Mouse (Mus musculus) lung, postnatal 10 days (tissue): Measurements from ENCODE around the gene Sema3b.
A peak's percentile ranks its signal among the peaks of the same experiment; 100 is the strongest.

Source experiments
- DNase-seq: peaks from one replicate; pipeline ENCODE4 v3.0.0; 2021

Gene Sema3b

GRCm38 (mm10) chr9:107608741-107609432 is at the start of gene Sema3b:
Sema3b (minus strand) TSS chr9:107609229.
- peak; percentile 67 for DNase-seq

GRCm38 (mm10) chr9:107658096-107658495 is 49.1 kb upstream of the Sema3b start:
- no peak for DNase-seq

- DNase-seq, result no peak
Observed at GRCm38 (mm10) chr9:107657144-107657543, 48.1 kb upstream of the Sema3b start.

- no peak for DNase-seq
Observed at GRCm38 (mm10) chr9:107654585-107654984, 45.6 kb upstream of the Sema3b start.

DNA sequence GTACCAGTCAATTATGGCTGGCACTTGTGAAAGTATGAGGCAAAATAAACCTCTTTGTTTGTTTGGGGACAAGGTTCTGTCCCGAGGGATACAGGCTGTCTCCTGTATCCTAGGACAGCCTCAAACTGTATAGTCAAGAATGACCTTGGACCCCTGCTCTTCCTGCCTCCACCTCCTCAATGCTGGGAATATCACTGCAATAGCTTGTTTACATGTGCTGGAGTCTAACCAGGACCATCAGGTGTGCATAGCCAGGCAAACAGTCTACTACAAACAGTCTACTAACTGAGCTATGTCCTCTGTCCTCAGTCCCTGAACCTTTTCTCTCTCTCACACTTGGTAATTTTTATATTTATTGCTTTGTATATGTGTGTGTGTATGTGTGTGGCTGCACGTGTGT is 44.4 kb upstream of the Sema3b start:
- no peak for DNase-seq

- DNase-seq, result no peak
Observed at GRCm38 (mm10) chr9:107650708-107651481, 41.9 kb upstream of the Sema3b start.

- no peak for DNase-seq
Observed at GRCm38 (mm10) chr9:107650225-107650624, 41.2 kb upstream of the Sema3b start.

DNA sequence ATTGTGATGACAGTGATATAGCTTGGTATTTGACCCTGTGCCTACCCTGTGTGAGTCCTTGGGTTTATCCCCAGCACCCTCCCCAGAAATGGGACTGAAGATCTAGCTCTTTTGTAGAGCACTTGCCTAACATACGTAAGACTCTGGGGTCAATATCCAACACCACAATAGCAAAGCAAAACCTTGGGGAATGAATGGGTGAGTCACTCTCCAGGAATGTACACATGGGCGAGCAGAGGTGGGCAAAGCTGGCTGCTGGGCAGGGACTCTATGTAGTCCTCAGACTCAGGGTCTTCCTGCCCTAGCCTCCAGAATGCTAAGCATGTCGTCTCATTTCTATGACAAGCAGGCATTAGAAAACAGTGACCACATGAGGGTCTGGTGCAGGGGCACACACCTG is 39.7 kb upstream of the Sema3b start:
- DNase-seq, result no peak

DNA sequence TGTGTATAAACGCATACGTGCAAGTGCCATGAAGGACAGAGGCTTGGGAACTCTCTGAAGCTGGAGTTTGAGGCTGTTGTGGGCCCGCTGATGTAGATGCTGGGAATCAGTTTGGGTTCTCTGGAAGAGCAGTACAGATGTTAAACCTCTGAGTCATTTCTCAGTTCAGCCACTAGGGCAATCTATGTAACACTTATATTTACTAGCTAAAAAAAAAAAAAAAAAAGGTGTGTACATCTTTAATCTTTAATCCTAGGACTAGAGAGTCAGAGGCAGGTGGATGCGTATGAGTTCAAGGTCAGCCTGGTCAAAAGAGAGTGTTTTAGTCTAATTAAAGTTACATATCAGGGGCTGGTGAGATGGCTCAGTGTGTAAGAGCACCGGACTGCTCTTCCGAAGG is 37.9 kb upstream of the Sema3b start:
- DNase-seq, result no peak

DNA sequence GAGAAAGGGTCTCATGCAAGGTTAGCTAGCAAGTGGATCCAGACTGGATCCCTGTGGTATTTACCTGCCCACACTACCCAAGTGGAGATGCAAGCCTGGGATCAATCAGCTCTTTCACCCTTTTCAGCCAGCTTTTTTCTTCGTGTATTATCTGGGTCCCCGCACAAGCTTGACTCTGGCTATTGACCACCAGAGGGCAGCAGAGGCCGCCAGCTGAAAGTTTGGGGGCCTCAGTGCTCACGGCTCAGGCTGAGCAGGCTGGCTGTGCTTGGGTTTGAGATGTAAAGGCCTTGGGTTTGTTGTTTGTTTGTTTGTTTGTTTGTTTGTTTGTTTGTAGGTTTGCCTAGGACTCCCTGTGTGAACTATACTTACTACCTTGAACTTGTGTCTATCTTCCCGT is 36.5 kb upstream of the Sema3b start:
- peak; percentile 86 for DNase-seq

DNA sequence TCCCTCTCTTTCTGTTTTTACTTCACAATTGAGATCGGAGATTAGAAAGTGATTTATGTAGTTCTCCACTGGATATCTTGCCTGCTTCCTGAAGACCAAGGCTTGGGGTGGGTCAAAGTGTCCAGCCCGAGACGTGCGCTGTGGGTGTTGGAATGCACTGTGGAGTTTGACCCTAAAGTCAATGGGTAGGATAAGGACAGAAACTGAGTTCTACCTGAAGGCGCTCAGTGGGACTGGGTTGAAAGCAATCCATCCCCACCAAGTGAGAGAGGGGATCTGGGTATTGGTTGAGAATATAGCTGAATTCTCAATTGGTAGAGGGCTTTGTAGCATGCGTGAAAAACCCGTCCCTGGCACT is 36.1 kb upstream of the Sema3b start:
- DNase-seq, result no peak

DNA sequence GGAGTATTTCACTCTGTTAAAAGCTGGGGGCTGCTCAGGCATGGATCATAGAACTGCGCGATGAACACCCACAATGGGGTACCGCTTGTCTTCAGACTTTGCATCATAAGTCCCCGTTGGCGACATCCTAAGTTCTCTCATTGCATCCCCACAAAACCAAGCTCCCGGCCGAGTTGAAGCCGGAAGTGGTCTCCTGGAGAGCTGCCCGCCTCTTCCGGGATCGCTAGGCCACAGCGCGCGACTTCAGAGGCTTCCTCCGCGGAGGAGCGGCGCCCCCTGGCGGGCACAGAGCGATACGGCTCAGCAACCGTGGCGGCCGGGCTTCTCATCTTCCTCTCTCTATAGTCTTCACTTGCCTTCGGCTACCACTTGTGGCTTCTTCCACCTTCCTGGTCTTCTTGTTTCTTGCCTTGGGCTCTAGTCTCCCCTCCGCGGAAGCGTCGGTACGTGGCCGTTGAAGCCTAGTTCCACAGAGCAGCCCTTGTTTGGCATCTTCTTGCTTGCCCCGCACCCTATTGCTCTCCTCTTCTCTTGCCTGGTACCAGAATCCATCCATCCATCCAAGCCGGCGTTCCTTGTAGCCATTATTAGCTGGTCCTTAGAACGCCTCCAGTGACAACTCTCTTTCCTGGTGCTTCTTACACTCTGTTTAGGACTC is 35.6 kb upstream of the Sema3b start:
- DNase-seq, result peak; percentile 94

DNA sequence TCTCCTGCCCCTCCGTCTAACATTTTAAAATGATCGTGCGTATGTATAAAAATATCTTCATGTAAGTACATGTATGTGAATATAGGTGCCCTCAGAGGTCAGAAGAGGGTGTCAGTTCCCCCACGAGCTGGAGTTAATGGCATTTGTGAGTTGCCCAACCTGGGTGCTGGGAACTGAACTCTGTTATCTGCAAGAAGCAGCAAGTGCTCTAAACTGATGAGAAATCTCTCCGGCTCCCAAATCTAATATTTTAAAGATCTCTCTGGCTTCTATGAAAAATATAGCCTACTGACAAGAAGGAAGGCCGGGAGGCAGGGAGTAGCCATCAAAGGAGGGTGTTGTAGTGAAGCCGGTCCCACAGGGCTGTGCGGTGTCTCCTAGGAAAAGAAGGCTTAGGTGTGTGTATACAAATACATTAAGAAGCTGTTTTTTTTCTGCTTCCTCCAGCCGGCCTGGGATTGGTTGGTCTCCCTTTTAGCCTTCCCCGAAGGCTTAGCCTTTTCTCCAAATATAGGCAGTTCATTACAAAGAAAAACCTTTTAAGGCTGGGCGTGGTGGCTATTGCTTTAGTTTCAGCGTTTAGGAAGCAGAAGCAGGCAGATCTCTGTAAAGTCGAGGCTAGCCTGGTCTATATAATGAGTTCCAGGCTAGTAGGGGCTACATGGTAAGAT is 34.6 kb upstream of the Sema3b start:
- DNase-seq, result no peak

- no peak for DNase-seq
Observed at GRCm38 (mm10) chr9:107641666-107642065, 32.6 kb upstream of the Sema3b start.

DNA sequence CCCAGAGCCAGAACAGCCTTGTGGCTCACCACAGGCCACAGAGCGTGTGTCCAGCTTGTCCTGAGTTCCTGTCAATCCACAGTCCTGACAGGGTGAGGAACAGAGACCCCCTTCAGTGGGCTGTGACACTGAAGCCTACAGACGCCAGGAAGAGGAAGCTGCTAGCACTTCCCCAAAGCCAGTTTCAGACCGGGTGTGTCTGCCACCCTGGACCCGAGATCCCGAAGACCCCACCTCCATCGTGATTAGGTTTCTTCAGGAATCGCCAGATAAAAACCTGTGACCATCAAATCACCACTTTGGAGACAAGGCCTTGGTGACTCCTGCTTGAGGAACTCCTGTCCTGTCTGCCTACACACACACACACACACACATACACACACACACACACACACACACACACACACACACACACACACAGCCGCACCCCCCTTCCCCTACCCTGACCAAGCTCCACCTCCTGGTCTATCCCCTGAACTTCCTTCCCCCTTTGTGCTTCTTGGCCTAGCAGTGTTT is 31.3 kb upstream of the Sema3b start:
- DNase-seq, result peak; percentile 56

DNA sequence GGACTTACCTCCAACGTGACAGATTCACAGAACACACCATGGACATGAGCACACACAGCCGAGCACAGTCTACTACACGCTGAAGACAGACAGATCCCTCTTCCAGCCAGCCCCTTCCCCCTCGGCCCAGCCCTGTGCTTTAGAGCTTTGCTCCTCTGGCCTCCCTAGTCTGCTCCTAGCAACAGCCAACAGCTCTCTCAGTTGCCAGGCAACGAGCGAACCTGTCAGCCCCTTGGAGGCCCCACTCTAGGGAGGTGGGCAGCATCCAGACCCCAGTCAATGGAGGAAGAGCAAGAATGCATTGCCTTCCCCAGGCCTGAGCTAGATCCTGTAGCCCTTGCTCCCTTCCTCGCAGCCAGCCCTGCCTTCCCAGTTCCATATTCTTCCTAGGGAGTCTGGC is 28.0 kb upstream of the Sema3b start:
- no peak for DNase-seq

- peak; percentile 99 for DNase-seq
Observed at GRCm38 (mm10) chr9:107635279-107636028, 26.4 kb upstream of the Sema3b start, which contains the start of gene Gnai2. Gnai2 (minus strand) TSS chr9:107635367.

DNA sequence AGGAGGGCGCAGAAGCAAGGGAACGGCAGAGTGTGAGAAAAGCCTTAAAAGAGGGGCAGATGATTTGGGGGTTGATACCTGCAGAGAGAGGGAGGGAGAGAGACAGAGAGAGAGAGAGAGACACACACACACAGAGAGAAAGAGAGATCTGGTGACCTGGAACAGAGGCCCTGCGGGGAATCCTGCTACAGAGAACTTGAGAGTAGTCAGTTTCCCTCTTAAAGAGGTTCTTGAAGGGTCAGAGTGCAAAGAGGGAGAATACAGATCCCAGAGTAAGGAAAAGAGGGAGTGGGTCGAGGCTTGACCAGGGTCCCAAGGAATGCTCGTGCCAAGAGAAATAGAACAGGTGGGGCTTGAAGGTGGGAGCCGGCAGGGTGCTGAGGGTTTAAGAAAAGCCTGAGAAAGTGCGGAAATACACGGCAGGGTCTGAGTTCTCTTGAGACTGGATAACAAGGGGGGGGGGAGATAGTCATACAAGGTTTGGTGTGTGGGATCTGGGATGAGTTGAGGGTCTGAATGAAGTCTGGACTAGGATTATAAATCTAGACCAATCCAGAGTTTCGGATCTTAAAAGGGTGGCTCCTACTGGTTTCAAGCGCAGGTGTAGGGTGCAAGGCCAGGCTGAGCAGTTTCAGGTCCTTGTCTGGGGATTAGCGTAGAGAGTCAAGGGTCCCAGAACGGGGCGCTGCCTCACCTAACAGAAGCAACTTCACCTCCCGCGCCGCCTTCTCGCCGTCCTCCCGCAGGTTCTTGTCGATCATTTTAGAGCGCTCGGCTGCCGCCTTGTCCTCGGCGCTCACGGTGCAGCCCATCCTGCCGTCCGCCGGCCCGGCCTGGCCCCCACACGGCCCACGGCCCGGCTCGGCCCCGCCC is 25.6 kb upstream of the Sema3b start:
- DNase-seq, result no peak

- DNase-seq, result peak; percentile 63
Observed at GRCm38 (mm10) chr9:107633661-107634405, 24.8 kb upstream of the Sema3b start.

DNA sequence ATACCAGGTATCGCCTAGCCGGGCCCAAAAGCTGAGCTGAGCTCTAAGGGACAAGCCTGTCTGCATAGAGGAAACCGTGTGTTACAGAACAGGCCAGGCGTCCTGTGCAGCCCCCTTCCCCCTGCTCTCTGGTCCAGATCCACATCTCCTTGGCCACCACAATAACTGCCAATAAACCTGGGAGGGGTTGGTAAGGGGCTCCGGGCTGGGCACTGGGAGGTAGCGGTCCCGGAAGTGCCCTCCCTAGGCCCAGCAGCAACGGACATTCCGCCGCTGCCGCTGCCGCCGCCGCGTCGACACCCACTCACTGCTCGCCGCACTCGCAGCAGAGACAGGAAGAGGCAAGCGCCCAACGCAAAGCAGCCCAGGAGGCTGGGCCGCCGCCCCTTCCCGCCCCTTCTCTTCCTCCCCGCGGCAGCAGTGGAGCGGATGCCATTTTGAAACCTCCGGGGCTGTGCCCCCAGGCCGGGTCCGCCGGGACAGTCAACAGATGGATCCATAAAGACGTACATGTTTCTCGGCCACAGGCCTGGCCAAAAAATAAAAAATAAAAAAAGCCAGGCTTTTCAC is 24.1 kb upstream of the Sema3b start:
- peak; percentile 93 for DNase-seq
